Mouse (Mus musculus): ENCODE data around the gene Pts.

GRCm38 (mm10) chr9:50561145-50561917 is 32.8 kb upstream of the Pts start, which contains the start of gene Tex12:
- TF ChIP-seq CTCF (IDR thresholded peaks at IDR 0.05) = no peak
- no peak for TF ChIP-seq EP300 (IDR thresholded peaks at IDR 0.05; ENCODE audit: insufficient read depth, low read depth, low read length)
